In genomic region chr10:72119447-72119846, GRCm38 (mm10) we compare ENCODE assay signal across 28 mouse cellular contexts.
DNase-seq lines count a peak whose midpoint lies in the region; TF ChIP-seq lines count a peak whose summit lies in the region.
"Had no signal": no experiment of that assay in that cellular context is flagged by ENCODE, and none has a peak within 500 bp of the region (broad histone marks: within the 10 kb centered on the region; RNA-seq: fewer than 3 reads in every experiment).

No protein-coding gene starts in this region.

- H3K9me3 ChIP-seq in hindbrain, embryonic 10.5 days = peaks cover 9% of the 10 kb centered on the region; the same call in 1 of the 2 replicates
- H3K9me3 ChIP-seq: embryonic facial prominence, embryonic 12.5 days; heart, embryonic 10.5 days; heart, embryonic 15.5 days; neural tube, embryonic 15.5 days; stomach, embryonic 15.5 days had no signal

- no peak overlapping the region for H3K4me3 ChIP-seq in layer of hippocampus, adult 2 months
- H3K4me3 ChIP-seq in hindbrain, embryonic 10.5 days = no peak overlapping the region
- H3K4me3 ChIP-seq: embryonic facial prominence, embryonic 12.5 days; heart, embryonic 10.5 days; heart, embryonic 15.5 days; limb, embryonic 13.5 days; neural tube, embryonic 15.5 days; stomach, embryonic 15.5 days had no signal

- H3K27ac ChIP-seq in layer of hippocampus, adult 2 months = no peak overlapping the region
- H3K27ac ChIP-seq in hindbrain, embryonic 10.5 days = no peak overlapping the region
- H3K27ac ChIP-seq: embryonic facial prominence, embryonic 12.5 days; heart, embryonic 10.5 days; heart, embryonic 15.5 days; hindbrain, embryonic 14.5 days; limb, embryonic 13.5 days; neural tube, embryonic 15.5 days; stomach, embryonic 15.5 days had no signal

- no peak for DNase-seq in layer of hippocampus, adult 2 months (ENCODE audit: low spot score in 2 of 2)
- DNase-seq in layer of hippocampus, adult 9-10 months (ENCODE audit: low spot score) = no peak
- DNase-seq in ES-CJ7 (ENCODE audit: low read depth, low spot score) (peak; percentile 49), R1 (ENCODE audit: low read depth, low spot score) (peak; percentile 61)
- no peak for DNase-seq in left cerebral cortex, adult 11 months (ENCODE audit: low spot score)
- no peak for DNase-seq in hindbrain, embryonic 10.5 days (ENCODE audit: low spot score)
- DNase-seq in heart, postnatal 14 days = no peak
- DNase-seq: adrenal gland, postnatal 36 days; cerebellum, adult 9-10 months; embryo, embryonic 11 days; gastrocnemius, postnatal 14 days; heart, adult 11 months; heart, postnatal 36 days; kidney, adult 9 months; kidney, postnatal 10 days; lung, postnatal 10 days; midbrain, embryonic 14.5 days; retina, postnatal 1 day; right cerebral cortex, postnatal 14 days; thymus, postnatal 14 days had no signal

- H3K4me1 ChIP-seq in hindbrain, embryonic 10.5 days (replicated peaks) = no peaks in the 10 kb centered on the region
- H3K4me1 ChIP-seq: embryonic facial prominence, embryonic 12.5 days; heart, embryonic 10.5 days; heart, embryonic 15.5 days; limb, embryonic 13.5 days; neural tube, embryonic 15.5 days; stomach, embryonic 15.5 days had no signal

- intact Hi-C loops in heart, postnatal 14 days (cut with DNase I) = no loop called here

- H3K27me3 ChIP-seq in hindbrain, embryonic 10.5 days (ENCODE audit: insufficient read depth, poor library complexity, severe bottlenecking) = no peaks in the 10 kb centered on the region
- H3K27me3 ChIP-seq: embryonic facial prominence, embryonic 12.5 days; heart, embryonic 15.5 days; limb, embryonic 13.5 days; neural tube, embryonic 15.5 days; stomach, embryonic 15.5 days had no signal

- no peaks in the 10 kb centered on the region for H3K36me3 ChIP-seq in hindbrain, embryonic 10.5 days
- H3K36me3 ChIP-seq: embryonic facial prominence, embryonic 12.5 days; G1E; heart, embryonic 10.5 days; heart, embryonic 15.5 days; limb, embryonic 13.5 days; neural tube, embryonic 15.5 days; stomach, embryonic 15.5 days had no signal

- peak; percentile 38 for TF ChIP-seq CTCF in layer of hippocampus, adult 2 months (conservative IDR thresholded peaks at IDR 0.05)

- WGBS in hindbrain, embryonic 10.5 days = 95% methylated on average over 2 of the region's 2 CpGs

Comparison
In these comparisons a context has a peak if more than half of its experiments do, and no peak if none do; other contexts are left out.
1. DNase-seq: peak in ES-CJ7 (single experiment) and R1 (single experiment); none in layer of hippocampus, adult 2 months (0 of 2), layer of hippocampus, adult 9-10 months (single experiment), left cerebral cortex, adult 11 months (single experiment), hindbrain, embryonic 10.5 days (single experiment) and heart, postnatal 14 days (0 of 2).